Mouse (Mus musculus) liver, adult 2 months (tissue): ENCODE results near the gene Cdc42bpa.

ENCODE experiments used
- CTCF ChIP-seq: fragments of 200-500 bp; IDR thresholded peaks from 2 replicates; pipeline ENCODE4 v1.5.1; 2011; ENCODE audit warnings: low read depth, low read length, control low read depth
- POLR2A ChIP-seq: fragments of 200-500 bp; IDR thresholded peaks from 2 replicates; pipeline ENCODE4 v1.6.1; 2011; ENCODE audit warnings: low read length, control low read depth; ENCODE audit not compliant: insufficient read depth; ENCODE audit errors: extremely low read depth

GRCm38 (mm10) chr1:179978742-179979141, 18.5 kb downstream of the Cdc42bpa start:
- TF ChIP-seq CTCF (no peak), POLR2A (no peak)
